Comparison of ENCODE assay signal across 7 mouse cellular contexts in genomic region chr5:111329782-111330416, GRCm38 (mm10). TPM values are rescaled to one million over a fixed set of nuclear protein-coding genes. Genes with fewer than 3 reads are reported as not detected.
DNase-seq lines count a peak whose midpoint lies in the region; ATAC-seq and TF ChIP-seq lines count a peak whose summit lies in the region.

No protein-coding gene starts in this region.

- DNase-seq in MEL (ENCODE audit: low read depth, low spot score) = peak; percentile 65
- DNase-seq in stomach, postnatal 0 days (ENCODE audit: low spot score) = no peak
- DNase-seq in thymus, postnatal 36 days = no peak
- DNase-seq in urinary bladder, adult 18-20 months (ENCODE audit: low spot score in 2 of 2) = no peak

- TF ChIP-seq POLR2A in MEL (IDR thresholded peaks at IDR 0.05; ENCODE audit: control insufficient read depth in 1 of 2, insufficient read depth in 1 of 2, low read depth in 1 of 2, low read length in 2 of 2, poor library complexity in 1 of 2) = no peak

- no peak for TF ChIP-seq RAD21 in MEL (IDR thresholded peaks at IDR 0.05; ENCODE audit: low read depth, low read length)

- H3K36me3 ChIP-seq in E14TG2a.4 (ENCODE audit: insufficient read depth, low read length) (peaks cover 23% of the 10 kb centered on the region), MEL (ENCODE audit: control insufficient read depth in 1 of 2, insufficient read depth in 2 of 2, low read length in 2 of 2) (peaks cover 3 to 29% of the 10 kb centered on the region in 2 experiments; a peak in 3 of 4 replicates)
- H3K36me3 ChIP-seq in heart, embryonic 14.5 days (ENCODE audit: control insufficient read depth, insufficient read depth, low read length) = peaks cover 20% of the 10 kb centered on the region
- peaks cover 13% of the 10 kb centered on the region; the same call in 1 of the 2 replicates for H3K36me3 ChIP-seq in limb, embryonic 15.5 days
- no peaks in the 10 kb centered on the region for H3K36me3 ChIP-seq in stomach, postnatal 0 days (ENCODE audit: control insufficient read depth, insufficient read depth, low read length)

- peaks cover 46% of the 10 kb centered on the region for H3K79me2 ChIP-seq in MEL (ENCODE audit: control insufficient read depth, insufficient read depth, low read length, poor library complexity)

- no peaks in the 10 kb centered on the region for H3K27me3 ChIP-seq in E14TG2a.4 (ENCODE audit: insufficient read depth, low read length)
- H3K27me3 ChIP-seq in MEL (ENCODE audit: control insufficient read depth in 1 of 2, insufficient read depth in 2 of 2, low read length in 2 of 2) = no peaks in the 10 kb centered on the region
- no peaks in the 10 kb centered on the region for H3K27me3 ChIP-seq in heart, embryonic 14.5 days (ENCODE audit: control insufficient read depth, insufficient read depth, low read length)
- H3K27me3 ChIP-seq in limb, embryonic 15.5 days = no peaks in the 10 kb centered on the region
- no peaks in the 10 kb centered on the region for H3K27me3 ChIP-seq in stomach, postnatal 0 days (ENCODE audit: control insufficient read depth, insufficient read depth, low read length)

- peak overlapping the region; percentile 76 for H3K4me2 ChIP-seq in heart, embryonic 14.5 days (ENCODE audit: low read length)
- peak overlapping the region; percentile 67 for H3K4me2 ChIP-seq in limb, embryonic 15.5 days
- peak overlapping the region; percentile 60 for H3K4me2 ChIP-seq in stomach, postnatal 0 days (replicated peaks; ENCODE audit: low read depth)

- H3K4me1 ChIP-seq in E14TG2a.4 (replicated peaks; ENCODE audit: low read depth, low read length) (peaks cover 50% of the 10 kb centered on the region), MEL (ENCODE audit: control insufficient read depth in 1 of 2, insufficient read depth in 2 of 2, low read length in 2 of 2) (peaks cover 12 to 27% of the 10 kb centered on the region in 2 experiments; a peak in 3 of 4 replicates)
- H3K4me1 ChIP-seq in heart, embryonic 14.5 days (ENCODE audit: control insufficient read depth in 2 of 2, insufficient read depth in 2 of 2, low read length in 2 of 2) = peaks cover 4 to 10% of the 10 kb centered on the region in 2 experiments; a peak in 3 of 4 replicates
- H3K4me1 ChIP-seq in limb, embryonic 15.5 days = peaks cover 14% of the 10 kb centered on the region
- H3K4me1 ChIP-seq in stomach, postnatal 0 days (replicated peaks; ENCODE audit: control insufficient read depth, insufficient read depth) = peaks cover 3% of the 10 kb centered on the region; the same call in 1 of the 2 replicates

- H3K9me3 ChIP-seq in E14TG2a.4 (ENCODE audit: low read length) (no peaks in the 10 kb centered on the region), MEL (replicated peaks; ENCODE audit: insufficient read depth, low read length) (no peaks in the 10 kb centered on the region)
- H3K9me3 ChIP-seq in heart, embryonic 14.5 days (ENCODE audit: control insufficient read depth, low read length) = 0 out of 2 replicates have a peak, but pooled peaks cover 2% of the 10 kb centered on the region
- H3K9me3 ChIP-seq in limb, embryonic 15.5 days = no peaks in the 10 kb centered on the region
- no peaks in the 10 kb centered on the region for H3K9me3 ChIP-seq in stomach, postnatal 0 days (ENCODE audit: control insufficient read depth, low read length)

- peak overlapping the region; percentile 89 for H3K27ac ChIP-seq in MEL (ENCODE audit: control insufficient read depth, low read depth, low read length)
- peak overlapping the region; percentile 77 to 87 for H3K27ac ChIP-seq in heart, embryonic 14.5 days (replicated peaks in 1 of 2; ENCODE audit: control insufficient read depth in 1 of 2, insufficient read depth in 1 of 2, low read depth in 2 of 2, low read length in 2 of 2)
- peak overlapping the region; percentile 89 for H3K27ac ChIP-seq in limb, embryonic 15.5 days
- peak overlapping the region; percentile 71 for H3K27ac ChIP-seq in stomach, postnatal 0 days (replicated peaks)

- TF ChIP-seq CTCF in E14TG2a.4 (conservative IDR thresholded peaks at IDR 0.05; ENCODE audit: low read length) = no peak
- TF ChIP-seq CTCF in MEL (IDR thresholded peaks at IDR 0.05 in 2 of 3, conservative IDR thresholded peaks at IDR 0.05 in 1 of 3; ENCODE audit: control insufficient read depth in 1 of 3, insufficient read depth in 1 of 3, low read depth in 2 of 3, low read length in 3 of 3, poor library complexity in 1 of 3, severe bottlenecking in 1 of 3) = no peak
- TF ChIP-seq CTCF in stomach, postnatal 0 days (IDR thresholded peaks at IDR 0.05; ENCODE audit: low read depth) = no peak

- no peak for ATAC-seq in heart, embryonic 14.5 days (ENCODE audit: insufficient number of reproducible peaks, insufficient read depth, low FRiP score, low read depth)
- no peak; the same call in 1 of the 2 replicates for ATAC-seq in limb, embryonic 15.5 days (ENCODE audit: insufficient number of reproducible peaks, low FRiP score, low TSS enrichment, low read depth)
- peak; percentile 14; the same call in 1 of the 2 replicates for ATAC-seq in stomach, postnatal 0 days (ENCODE audit: low FRiP score, low TSS enrichment)

- 29% methylated on average over 10 of the region's 10 CpGs for WGBS in heart, embryonic 14.5 days
- 27% methylated on average over 10 of the region's 10 CpGs for WGBS in limb, embryonic 15.5 days
- 21% methylated on average over 10 of the region's 10 CpGs for WGBS in stomach, postnatal 0 days

- H3K4me3 ChIP-seq in E14TG2a.4 (replicated peaks; ENCODE audit: low read length) (peak overlapping the region; percentile 99), MEL (ENCODE audit: control insufficient read depth in 1 of 2, insufficient read depth in 1 of 2, low read depth in 2 of 2, low read length in 2 of 2) (peak overlapping the region; percentile 65 to 89)
- H3K4me3 ChIP-seq in heart, embryonic 14.5 days (ENCODE audit: control insufficient read depth in 1 of 2, insufficient read depth in 1 of 2, low read depth in 1 of 2, low read length in 2 of 2) = peak overlapping the region; percentile 63 to 94
- H3K4me3 ChIP-seq in limb, embryonic 15.5 days = peak overlapping the region; percentile 96
- peak overlapping the region; percentile 97 for H3K4me3 ChIP-seq in stomach, postnatal 0 days (ENCODE audit: low read depth, low read length)

- peak overlapping the region; percentile 97 for H3K9ac ChIP-seq in MEL (ENCODE audit: control insufficient read depth, low read depth, low read length, poor library complexity, severe bottlenecking)
- H3K9ac ChIP-seq in heart, embryonic 14.5 days (ENCODE audit: low read length) = peak overlapping the region; percentile 99
- H3K9ac ChIP-seq in limb, embryonic 15.5 days = peak overlapping the region; percentile 95; the same call in 1 of the 2 replicates
- peak overlapping the region; percentile 45 for H3K9ac ChIP-seq in stomach, postnatal 0 days (ENCODE audit: low read length)

- TF ChIP-seq EP300 in MEL (IDR thresholded peaks at IDR 0.05; ENCODE audit: low read depth in 1 of 2, low read length in 2 of 2) = no peak
- TF ChIP-seq EP300 in stomach, postnatal 0 days (optimal IDR thresholded peaks at IDR 0.05) = no peak

TF ChIP-seq in MEL, 35 proteins besides CTCF, POLR2A, EP300 and RAD21 (continues in another document):
- TF ChIP-seq GATA1 (IDR thresholded peaks at IDR 0.05; ENCODE audit: low read depth, low read length) (no peak), JUND (IDR thresholded peaks at IDR 0.05; ENCODE audit: low read depth, low read length) (no peak), MEF2A (IDR thresholded peaks at IDR 0.05; ENCODE audit: extremely low read depth, insufficient replicate concordance, low read depth, low read length, poor library complexity, severe bottlenecking) (no peak), MAFK (IDR thresholded peaks at IDR 0.05; ENCODE audit: borderline replicate concordance, low read depth, low read length) (no peak), NRF1 (IDR thresholded peaks at IDR 0.05; ENCODE audit: insufficient read depth, low read depth, low read length, poor library complexity, severe bottlenecking) (no peak), POLR2AphosphoS5 (IDR thresholded peaks at IDR 0.05; ENCODE audit: borderline replicate concordance, low read depth, low read length) (no peak), SMC3 (IDR thresholded peaks at IDR 0.05; ENCODE audit: low read depth, low read length) (no peak), TAL1 (IDR thresholded peaks at IDR 0.05; ENCODE audit: low read length) (no peak), BHLHE40 (IDR thresholded peaks at IDR 0.05; ENCODE audit: borderline replicate concordance, low read depth, low read length) (no peak), UBTF (IDR thresholded peaks at IDR 0.05; ENCODE audit: borderline replicate concordance, insufficient read depth, low read depth, low read length) (no peak), MYB (IDR thresholded peaks at IDR 0.05; ENCODE audit: low read depth, low read length) (no peak), MXI1 (IDR thresholded peaks at IDR 0.05; ENCODE audit: low read depth, low read length) (peak; percentile 80), MAZ (IDR thresholded peaks at IDR 0.05; ENCODE audit: low read depth, low read length) (no peak), GABPA (IDR thresholded peaks at IDR 0.05; ENCODE audit: low read depth, low read length) (no peak), RCOR1 (IDR thresholded peaks at IDR 0.05; ENCODE audit: low read depth, low read length) (no peak), CHD1 (IDR thresholded peaks at IDR 0.05; ENCODE audit: low read depth, low read length) (0 out of 2 replicates have a peak, but pooled peaks have one; percentile 89), USF1 (IDR thresholded peaks at IDR 0.05; ENCODE audit: low read depth, low read length) (no peak), SIN3A (IDR thresholded peaks at IDR 0.05; ENCODE audit: low read length) (peak; percentile 82; the same call in 1 of the 2 replicates), KAT2A (conservative IDR thresholded peaks at IDR 0.05; ENCODE audit: low read depth, low read length) (no peak), MAX (IDR thresholded peaks at IDR 0.05; ENCODE audit: low read length) (peak; percentile 44), TCF12 (IDR thresholded peaks at IDR 0.05; ENCODE audit: low read depth, low read length) (no peak), TBP (IDR thresholded peaks at IDR 0.05; ENCODE audit: low read depth, low read length) (0 out of 2 replicates have a peak, but pooled peaks have one; percentile 3), ZMIZ1 (IDR thresholded peaks at IDR 0.05; ENCODE audit: low read depth, low read length) (no peak), ZKSCAN1 (IDR thresholded peaks at IDR 0.05; ENCODE audit: low read depth, low read length) (no peak)

RNA-seq across cellular contexts. Expression of gene Pitpnb, which starts 0.7 kb away (rescaled TPM):
- 21.8 and 22.8 TPM in 2 replicates for total RNA-seq in MEL (2012; rRNA removed)
- 100 to 1,000 TPM in 1 of 2 experiments, 10 to 100 TPM in 1; 88.5 to 111 TPM for polyA plus RNA-seq in MEL (2012; ENCODE audit: insufficient read depth in 1 of 2, insufficient read length in 2 of 2, low read depth in 1 of 2, low replicate concordance in 2 of 2, missing spikeins in 1 of 2)
- polyA plus RNA-seq in heart, embryonic 14.5 days (2014; fragmentation: Nextera tagmentation; extraction: Ambion mirVana) = 75.7 and 79.2 TPM in 2 replicates
- polyA plus RNA-seq in limb, embryonic 15.5 days (2015; fragmentation: Nextera tagmentation; extraction: Ambion mirVana) = 104 and 106 TPM in 2 replicates
- polyA plus RNA-seq in stomach, postnatal 0 days (2015; fragmentation: Nextera tagmentation; extraction: Ambion mirVana) = 61.2 and 62.5 TPM in 2 replicates

Comparison
In these comparisons a context has a peak if more than half of its experiments do, and no peak if none do; other contexts are left out.
1. H3K9ac ChIP-seq: peak in every context shown above with its lines; median percentile 99 in heart, embryonic 14.5 days; 97 in MEL; 95 in limb, embryonic 15.5 days; 45 in stomach, postnatal 0 days.